Mouse (Mus musculus) lung, postnatal 0 days (tissue): ENCODE measurements around the gene Get4.
A peak's percentile ranks its signal among the peaks of the same experiment; 100 is the strongest.

Experiments
- CTCF ChIP-seq: IDR thresholded peaks from 2 replicates; pipeline ENCODE4 v1.5.1; 2016; ENCODE audit warnings: antibody characterized with exemption, mild to moderate bottlenecking
- EP300 ChIP-seq: IDR thresholded peaks from 2 replicates; pipeline ENCODE4 v1.6.1; 2016; ENCODE audit warnings: antibody characterized with exemption, mild to moderate bottlenecking, control low read depth

DNA sequence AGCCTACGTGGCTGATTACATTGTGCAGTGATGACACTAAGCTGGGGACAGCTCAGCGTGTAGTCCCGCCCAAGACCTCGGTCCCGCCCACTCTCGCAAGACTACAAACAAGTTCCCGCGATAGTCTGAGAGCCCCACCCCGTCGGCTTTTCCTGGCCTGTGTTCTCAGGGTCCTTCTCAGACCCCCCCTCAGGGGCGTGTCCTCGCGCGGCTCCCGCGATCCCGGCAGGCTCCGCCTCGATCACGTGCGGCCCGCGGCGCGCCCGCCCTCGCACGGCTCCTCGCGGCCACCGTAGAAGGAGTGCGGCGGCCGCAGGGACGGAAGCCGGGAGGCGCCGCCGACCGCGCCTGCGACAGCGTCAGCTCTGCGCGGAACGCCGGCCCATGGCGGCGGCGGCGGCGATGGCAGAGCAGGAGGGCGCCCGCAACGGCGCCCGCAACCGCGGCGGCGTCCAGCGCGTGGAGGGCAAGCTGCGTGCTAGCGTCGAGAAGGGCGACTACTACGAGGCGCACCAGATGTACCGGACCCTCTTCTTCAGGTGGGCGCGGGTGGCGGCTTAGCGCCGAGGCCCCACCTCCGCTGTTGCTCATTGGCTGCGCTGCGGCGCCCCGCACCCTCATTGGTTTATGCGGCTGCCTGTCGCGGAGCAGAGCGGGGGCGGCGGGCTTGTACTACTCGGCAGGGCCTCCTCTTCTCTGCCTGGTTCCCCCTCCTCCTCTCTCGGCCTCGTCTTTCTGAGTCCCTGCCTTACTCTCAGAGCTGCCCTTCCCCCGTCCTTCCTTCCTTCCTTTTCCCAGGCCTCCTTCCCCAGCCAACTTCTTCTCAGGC, at the start of gene Get4:
- TF ChIP-seq CTCF (no peak), EP300 (peak; percentile 81)
